Mouse (Mus musculus): ENCODE measurements around the gene Greb1. TPM values are rescaled to one million over a fixed set of nuclear protein-coding genes. Genes with fewer than 3 reads are reported as not detected.

Gene Greb1
- polyA plus RNA-seq (2015; fragmentation: Nextera tagmentation; extraction: Ambion mirVana) = 0.16 and 0.24 TPM in 2 replicates

- Histone ChIP-seq H3K9me3 (ENCODE audit: control insufficient read depth, low read length) (no peaks in the 10 kb centered on the region), H3K36me3 (ENCODE audit: control insufficient read depth, insufficient read depth, low read length) (no peaks in the 10 kb centered on the region), H3K27ac (replicated peaks) (no peak within 1 kb of the TSS), H3K4me1 (replicated peaks; ENCODE audit: control insufficient read depth, insufficient read depth) (no peaks in the 10 kb centered on the region), H3K4me2 (replicated peaks; ENCODE audit: low read depth) (peak within 1 kb of the TSS; percentile 92), H3K27me3 (ENCODE audit: control insufficient read depth, insufficient read depth, low read length) (no peaks in the 10 kb centered on the region), H3K9ac (ENCODE audit: low read length) (peak within 1 kb of the TSS; percentile 48), H3K4me3 (ENCODE audit: low read depth, low read length) (peak within 1 kb of the TSS; percentile 48)
- ATAC-seq (ENCODE audit: low FRiP score, low TSS enrichment) (peak; percentile 57), DNase-seq (ENCODE audit: low spot score) (peak; percentile 33)
- WGBS = under 1% methylated on average over 51 of the region's 53 CpGs
- no peak for TF ChIP-seq EP300 (optimal IDR thresholded peaks at IDR 0.05)
- no peak for TF ChIP-seq CTCF (IDR thresholded peaks at IDR 0.05; ENCODE audit: low read depth)
Observed at GRCm38 (mm10) chr12:16800259-16800958, at the start of gene Greb1. Gene Greb1 (minus strand): TSS chr12:16800886.

DNA sequence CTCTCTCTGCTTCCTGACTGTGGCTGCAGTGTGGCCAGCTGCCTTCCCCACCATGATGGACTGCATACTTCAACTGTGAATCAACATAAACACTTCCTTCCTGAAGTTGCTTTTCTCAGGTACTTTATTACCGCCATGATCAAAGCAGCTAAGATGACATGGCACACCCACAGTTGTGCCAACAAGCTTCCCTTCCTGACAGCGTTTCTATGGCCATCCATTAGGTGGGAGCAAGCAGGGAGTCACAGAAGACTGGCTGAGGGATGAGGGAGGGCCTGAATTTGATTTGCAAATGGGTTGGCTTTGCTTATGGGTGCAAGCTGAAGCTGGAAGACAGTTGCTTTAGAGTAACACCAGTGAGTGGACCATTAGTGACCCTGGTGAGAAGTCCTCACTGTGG, 49.1 kb upstream of the Greb1 start:
- WGBS = 32% methylated on average over 2 of the region's 2 CpGs
- Histone ChIP-seq H3K9ac (ENCODE audit: low read length) (no peak overlapping the region), H3K36me3 (ENCODE audit: control insufficient read depth, insufficient read depth, low read length) (no peaks in the 10 kb centered on the region; the same call in 1 of the 2 replicates), H3K4me2 (replicated peaks; ENCODE audit: low read depth) (no peak overlapping the region), H3K4me1 (replicated peaks; ENCODE audit: control insufficient read depth, insufficient read depth) (peaks cover 8% of the 10 kb centered on the region; the same call in 1 of the 2 replicates), H3K27me3 (ENCODE audit: control insufficient read depth, insufficient read depth, low read length) (no peaks in the 10 kb centered on the region), H3K27ac (replicated peaks) (no peak overlapping the region), H3K9me3 (ENCODE audit: control insufficient read depth, low read length) (no peaks in the 10 kb centered on the region), H3K4me3 (ENCODE audit: low read depth, low read length) (no peak overlapping the region)
- DNase-seq (ENCODE audit: low spot score) = no peak
- no peak for ATAC-seq (ENCODE audit: low FRiP score, low TSS enrichment)
- no peak for TF ChIP-seq CTCF (IDR thresholded peaks at IDR 0.05; ENCODE audit: low read depth)
- no peak for TF ChIP-seq EP300 (optimal IDR thresholded peaks at IDR 0.05)

DNA sequence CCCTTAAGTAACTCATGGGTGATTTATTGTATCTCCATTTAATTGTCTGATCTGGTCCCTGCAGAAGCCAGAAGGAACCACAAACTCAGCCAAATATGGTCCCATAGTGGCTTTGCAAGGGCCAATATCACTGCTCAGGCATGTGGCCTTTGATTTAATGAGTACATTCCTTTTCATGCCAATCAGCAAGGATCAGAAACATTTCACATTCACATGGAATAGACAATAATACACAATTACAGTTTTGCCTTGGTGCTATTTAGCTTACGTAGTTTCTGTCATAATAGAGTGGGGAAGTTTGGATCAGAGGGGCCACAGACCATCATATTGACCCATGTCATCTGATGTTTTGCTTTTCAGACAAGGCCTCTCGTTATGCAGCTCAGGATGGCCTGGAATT, 47.8 kb upstream of the Greb1 start:
- ATAC-seq (ENCODE audit: low FRiP score, low TSS enrichment) (no peak), DNase-seq (ENCODE audit: low spot score) (no peak)
- Histone ChIP-seq H3K9ac (ENCODE audit: low read length) (no peak overlapping the region), H3K27ac (replicated peaks) (no peak overlapping the region), H3K4me3 (ENCODE audit: low read depth, low read length) (no peak overlapping the region), H3K4me1 (replicated peaks; ENCODE audit: control insufficient read depth, insufficient read depth) (peaks cover 5% of the 10 kb centered on the region; the same call in 1 of the 2 replicates), H3K4me2 (replicated peaks; ENCODE audit: low read depth) (no peak overlapping the region), H3K36me3 (ENCODE audit: control insufficient read depth, insufficient read depth, low read length) (no peaks in the 10 kb centered on the region; the same call in 1 of the 2 replicates), H3K9me3 (ENCODE audit: control insufficient read depth, low read length) (no peaks in the 10 kb centered on the region), H3K27me3 (ENCODE audit: control insufficient read depth, insufficient read depth, low read length) (no peaks in the 10 kb centered on the region)
- 82% methylated on average over 2 of the region's 2 CpGs for WGBS
- TF ChIP-seq EP300 (optimal IDR thresholded peaks at IDR 0.05) (no peak), CTCF (IDR thresholded peaks at IDR 0.05; ENCODE audit: low read depth) (no peak)

- ATAC-seq (ENCODE audit: low FRiP score, low TSS enrichment) (no peak), DNase-seq (ENCODE audit: low spot score) (no peak)
- H3K27ac ChIP-seq (replicated peaks) = no peak overlapping the region
- H3K36me3 ChIP-seq (ENCODE audit: control insufficient read depth, insufficient read depth, low read length) = no peaks in the 10 kb centered on the region
- 74% methylated on average over 4 of the region's 4 CpGs for WGBS
- H3K27me3 ChIP-seq (ENCODE audit: control insufficient read depth, insufficient read depth, low read length) = no peaks in the 10 kb centered on the region
- no peak overlapping the region for H3K9ac ChIP-seq (ENCODE audit: low read length)
- peaks cover 5% of the 10 kb centered on the region; the same call in 1 of the 2 replicates for H3K4me1 ChIP-seq (replicated peaks; ENCODE audit: control insufficient read depth, insufficient read depth)
- H3K9me3 ChIP-seq (ENCODE audit: control insufficient read depth, low read length) = no peaks in the 10 kb centered on the region
- TF ChIP-seq CTCF (IDR thresholded peaks at IDR 0.05; ENCODE audit: low read depth) (no peak), EP300 (optimal IDR thresholded peaks at IDR 0.05) (no peak)
- H3K4me2 ChIP-seq (replicated peaks; ENCODE audit: low read depth) = no peak overlapping the region
- no peak overlapping the region for H3K4me3 ChIP-seq (ENCODE audit: low read depth, low read length)
Observed at GRCm38 (mm10) chr12:16847204-16847792, 46.6 kb upstream of the Greb1 start.

DNA sequence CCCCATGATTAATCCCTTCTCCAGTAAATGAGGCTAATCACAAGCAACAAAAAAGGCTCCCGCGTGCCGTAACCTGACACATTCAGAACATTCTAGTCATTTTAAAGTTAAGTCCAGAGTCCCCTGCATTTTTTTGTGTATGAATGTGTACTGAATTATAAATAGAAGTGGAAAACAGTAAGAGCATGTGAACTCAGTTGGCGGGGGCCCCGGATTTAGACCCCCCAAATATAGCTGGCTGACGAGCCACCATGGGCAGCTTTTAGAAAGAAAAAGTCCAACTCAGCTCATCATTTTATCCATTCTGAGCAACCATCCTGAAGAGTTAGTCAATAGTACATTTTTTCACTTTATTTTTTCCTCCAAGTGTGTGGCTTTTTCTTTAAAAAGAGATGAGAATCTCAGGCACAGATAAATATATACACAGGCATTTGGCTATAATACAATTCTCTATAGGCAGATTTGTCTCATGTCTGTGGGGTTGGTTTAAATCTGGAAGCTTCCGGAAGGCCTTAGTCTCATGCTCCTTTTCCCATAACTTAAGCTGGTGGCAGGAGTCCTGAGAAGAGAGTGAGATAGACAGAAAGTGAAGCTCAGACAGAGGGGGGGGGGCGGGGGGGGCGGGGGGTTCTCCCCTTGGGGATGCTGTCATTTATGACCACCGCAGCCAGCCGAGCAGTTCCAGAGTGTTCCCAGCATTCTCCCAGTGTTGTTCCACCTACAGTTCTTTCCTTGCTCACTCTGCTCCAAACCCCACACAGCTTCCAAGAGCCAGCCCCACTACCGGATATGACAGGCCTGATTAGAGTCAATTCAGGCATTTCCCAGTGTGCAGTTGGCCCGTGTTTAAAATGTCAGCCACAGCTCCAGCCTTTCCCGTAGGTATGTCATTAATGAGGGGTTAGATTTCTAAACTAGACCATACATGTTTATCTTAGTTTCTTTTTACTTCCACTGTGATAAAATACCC, 44.2 kb upstream of the Greb1 start:
- ATAC-seq (ENCODE audit: low FRiP score, low TSS enrichment) = peak; percentile 24; the same call in 1 of the 2 replicates
- Histone ChIP-seq H3K9me3 (ENCODE audit: control insufficient read depth, low read length) (no peaks in the 10 kb centered on the region), H3K9ac (ENCODE audit: low read length) (no peak overlapping the region), H3K27ac (replicated peaks) (peak overlapping the region; percentile 35; the same call in 1 of the 2 replicates), H3K4me3 (ENCODE audit: low read depth, low read length) (no peak overlapping the region), H3K4me1 (replicated peaks; ENCODE audit: control insufficient read depth, insufficient read depth) (no peaks in the 10 kb centered on the region), H3K27me3 (ENCODE audit: control insufficient read depth, insufficient read depth, low read length) (no peaks in the 10 kb centered on the region), H3K4me2 (replicated peaks; ENCODE audit: low read depth) (no peak overlapping the region), H3K36me3 (ENCODE audit: control insufficient read depth, insufficient read depth, low read length) (no peaks in the 10 kb centered on the region)
- 34% methylated on average over 14 of the region's 14 CpGs for WGBS
- TF ChIP-seq EP300 (optimal IDR thresholded peaks at IDR 0.05) (no peak), CTCF (IDR thresholded peaks at IDR 0.05; ENCODE audit: low read depth) (no peak)
- peak; percentile 32 for DNase-seq (ENCODE audit: low spot score)

Data from stomach, postnatal 0 days (tissue).